Mouse (Mus musculus) forebrain, postnatal 0 days (tissue): ENCODE measurements around the gene Ucn. TPM values are rescaled to one million over a fixed set of nuclear protein-coding genes. Genes with fewer than 3 reads are reported as not detected.

Experiments
- ATAC-seq: fragments of 200-750 bp; cut with Nextera tagmentation; 2 replicates; pipeline ENCODE4 v1.8.0; 2017; ENCODE audit warnings: mild to moderate bottlenecking, moderate library complexity
- DNase-seq: peaks from one replicate; pipeline ENCODE4 v3.0.0-alpha.2; 2015
- H3K27ac ChIP-seq: fragments of 300-500 bp; sonication (generic); 2 replicates; pipeline ENCODE4 v1.5.1; 2014; ENCODE audit warnings: low read depth, mild to moderate bottlenecking, antibody characterized with exemption, low read length, moderate library complexity, mixed read lengths
- H3K27me3 ChIP-seq: fragments of 300-500 bp; sonication (generic); 2 replicates; pipeline ENCODE4 v1.6.1; 2014; ENCODE audit warnings: mild to moderate bottlenecking, low read length, mixed read lengths; ENCODE audit not compliant: insufficient read depth
- H3K36me3 ChIP-seq: fragments of 300-500 bp; sonication (generic); 2 replicates; pipeline ENCODE4 v1.6.1; 2014; ENCODE audit warnings: mild to moderate bottlenecking, moderate library complexity; ENCODE audit not compliant: insufficient read depth
- H3K4me1 ChIP-seq: fragments of 300-500 bp; sonication (generic); 2 replicates; pipeline ENCODE4 v1.6.1; 2014; ENCODE audit warnings: antibody characterized with exemption; ENCODE audit not compliant: insufficient read depth
- H3K4me2 ChIP-seq: fragments of 300-500 bp; sonication (generic); 2 replicates; pipeline ENCODE4 v1.6.1; 2014; ENCODE audit warnings: low read depth, mild to moderate bottlenecking, moderate library complexity
- H3K4me3 ChIP-seq: fragments of 300-500 bp; sonication (generic); 2 replicates; pipeline ENCODE4 v1.5.1; 2014; ENCODE audit warnings: low read depth, low read length, mixed read lengths
- H3K9ac ChIP-seq: fragments of 300-500 bp; sonication (generic); 2 replicates; pipeline ENCODE4 v1.6.1; 2014; ENCODE audit warnings: mild to moderate bottlenecking
- H3K9me3 ChIP-seq: fragments of 300-500 bp; sonication (generic); 2 replicates; pipeline ENCODE4 v1.6.1; 2016; ENCODE audit warnings: low read length
- CTCF ChIP-seq: sonication (generic); IDR thresholded peaks from 2 replicates; pipeline ENCODE4 v1.5.1; 2016; ENCODE audit warnings: antibody characterized with exemption, control low read depth, low read depth
- WGBS: fragments of 180-500 bp; shearing (Covaris S2); extraction: QIAGEN DNeasy Blood & Tissue Kit; methylation state at CpG from one replicate; pipeline ENCODE4 v1.1.7; 2014; 5-methylcytosine and 5-hydroxymethylcytosine counted together
- polyA plus RNA-seq: library from polyadenylated mRNA; unstranded; fragments of >200 nt; fragmentation: Nextera tagmentation; extraction: Ambion mirVana; gene quantifications from 2 replicates; pipeline ENCODE4 v1.2.1, GENCODE M21; 2015
- total RNA-seq: library from RNA; depleted of rRNA; stranded (reverse); fragments of >200 nt; gene quantifications from 2 replicates; pipeline ENCODE4 v1.2.3, GENCODE M21; 2014

Gene Ucn
- total and polyA plus RNA-seq, 2 experiments from 2014 or later, result not detected

DNA sequence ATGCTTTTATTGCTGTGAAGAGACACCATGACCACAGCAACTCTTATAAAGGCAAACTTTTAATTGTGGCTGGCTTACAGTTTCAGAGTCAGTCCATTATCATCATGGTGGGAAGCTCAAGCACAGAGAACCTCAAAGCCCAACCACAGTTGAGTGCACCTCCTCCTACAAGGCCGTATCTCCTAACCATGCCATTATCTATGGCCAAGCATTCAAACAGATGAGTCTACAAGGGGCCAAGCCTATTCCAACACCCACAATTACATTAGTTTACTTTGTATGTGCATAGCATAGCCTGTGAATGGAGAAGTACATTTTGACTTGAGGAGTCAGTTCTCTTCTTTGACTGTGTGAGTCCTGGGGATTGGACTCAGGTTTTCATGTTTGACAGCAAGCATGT, 26.2 kb upstream of the Ucn start:
- Histone ChIP-seq H3K27me3 (no peaks in the 10 kb centered on the region), H3K4me3 (no peak overlapping the region), H3K4me2 (no peak overlapping the region), H3K4me1 (no peaks in the 10 kb centered on the region), H3K9me3 (no peaks in the 10 kb centered on the region), H3K9ac (no peak overlapping the region), H3K36me3 (peaks cover 82% of the 10 kb centered on the region), H3K27ac (no peak overlapping the region)
- TF ChIP-seq CTCF, result no peak
- 93% methylated on average over 1 of the region's 1 CpGs for WGBS
- ATAC-seq, result no peak
- DNase-seq, result no peak

DNA sequence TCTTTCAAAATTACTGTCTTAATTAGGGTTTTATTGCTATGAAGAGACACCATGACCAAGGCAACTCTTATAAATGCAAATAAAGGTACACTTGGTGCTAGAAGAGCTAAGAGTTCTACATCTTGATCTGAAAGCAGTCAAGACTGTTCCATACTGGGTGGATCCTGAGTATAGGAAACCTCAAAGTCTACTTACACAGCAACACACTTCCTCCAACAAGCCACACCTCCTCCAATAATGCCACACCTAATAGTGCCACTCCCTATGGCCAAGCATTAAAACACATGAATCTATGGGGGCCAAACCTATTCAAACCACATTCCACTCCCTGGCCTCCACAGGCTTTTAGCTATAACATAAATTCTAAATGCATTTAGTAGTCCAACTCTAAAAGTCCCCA, 23.8 kb upstream of the Ucn start:
- Histone ChIP-seq H3K9ac (no peak overlapping the region), H3K36me3 (peaks cover 78% of the 10 kb centered on the region), H3K27me3 (no peaks in the 10 kb centered on the region), H3K9me3 (no peaks in the 10 kb centered on the region), H3K4me3 (no peak overlapping the region), H3K27ac (no peak overlapping the region), H3K4me2 (no peak overlapping the region), H3K4me1 (no peaks in the 10 kb centered on the region)
- ATAC-seq, result no peak
- no peak for DNase-seq
- TF ChIP-seq CTCF, result no peak

DNA sequence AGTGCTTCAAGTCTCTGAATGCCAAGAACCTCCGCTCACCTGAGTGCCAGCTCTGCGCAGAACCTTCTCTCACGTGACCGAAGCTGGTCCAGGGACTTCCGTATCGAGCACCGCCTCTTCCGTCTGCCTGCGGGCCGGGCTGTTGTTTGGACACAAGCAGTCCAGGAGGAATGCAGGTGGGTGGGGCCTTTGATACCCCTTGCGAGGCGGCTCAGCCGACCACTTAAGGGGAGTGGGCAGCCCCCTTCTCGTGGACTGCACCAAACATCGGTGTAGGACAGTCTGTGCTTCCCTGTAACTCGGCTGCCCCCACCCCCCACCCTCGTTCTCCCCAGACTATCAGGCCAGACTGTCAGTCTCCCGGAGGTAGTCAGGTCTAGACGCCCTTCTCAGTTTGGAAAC, 15.5 kb upstream of the Ucn start, which contains the start of gene Mpv17:
Mpv17 (minus strand) TSS at position 100 of the 402 bp plus-strand sequence.
- Histone ChIP-seq H3K9ac (peak within 1 kb of the TSS; percentile 73), H3K4me2 (peak within 1 kb of the TSS; percentile 75), H3K36me3 (peaks cover 20% of the 10 kb centered on the region), H3K27ac (peak within 1 kb of the TSS; percentile 69; the same call in 1 of the 2 replicates), H3K4me3 (peak within 1 kb of the TSS; percentile 63), H3K9me3 (no peaks in the 10 kb centered on the region), H3K4me1 (peaks cover 7% of the 10 kb centered on the region; the same call in 1 of the 2 replicates), H3K27me3 (no peaks in the 10 kb centered on the region)
- peak; percentile 89 for DNase-seq
- TF ChIP-seq CTCF, result no peak
- WGBS, result under 1% methylated on average over 19 of the region's 19 CpGs
- ATAC-seq, result peak; percentile 95

DNA sequence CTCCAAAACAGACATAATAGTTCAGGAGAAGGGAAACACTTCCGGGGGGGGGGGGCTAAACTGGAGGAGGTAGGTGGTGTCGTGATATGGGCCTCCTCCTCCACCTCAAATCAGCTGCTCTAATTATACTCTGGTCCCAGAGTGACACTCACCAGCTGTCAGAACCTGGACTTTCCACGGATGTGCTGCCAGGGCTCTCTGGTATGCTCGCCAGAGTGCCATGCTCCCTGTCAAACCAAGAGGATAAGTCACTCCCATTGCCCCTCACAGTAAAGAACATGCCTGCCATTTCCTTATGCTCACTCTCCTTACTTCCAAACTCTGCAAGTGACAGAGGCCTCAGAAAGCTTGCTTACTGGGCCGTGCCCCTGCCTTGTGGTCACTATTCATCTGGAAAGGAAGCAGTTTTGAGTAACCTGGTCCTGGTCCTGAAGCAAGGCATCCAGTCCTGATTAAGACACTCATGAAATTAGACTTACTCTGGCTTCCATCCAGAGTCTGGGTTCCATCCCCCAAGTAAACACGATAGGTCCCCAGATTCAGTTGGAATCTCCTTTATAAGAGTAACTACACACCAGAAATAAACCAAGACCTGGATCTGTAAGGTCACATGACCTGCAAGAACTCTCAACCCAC, 15.0 kb upstream of the Ucn start:
- DNase-seq (no peak), ATAC-seq (peak; percentile 9; the same call in 1 of the 2 replicates)
- Histone ChIP-seq H3K4me3 (peak overlapping the region; percentile 63), H3K27me3 (no peaks in the 10 kb centered on the region), H3K9ac (peak overlapping the region; percentile 73), H3K9me3 (no peaks in the 10 kb centered on the region), H3K4me1 (peaks cover 7% of the 10 kb centered on the region; the same call in 1 of the 2 replicates), H3K4me2 (peak overlapping the region; percentile 75), H3K36me3 (peaks cover 16% of the 10 kb centered on the region), H3K27ac (no peak overlapping the region)
- TF ChIP-seq CTCF, result no peak
- WGBS, result 38% methylated on average over 6 of the region's 6 CpGs

DNA sequence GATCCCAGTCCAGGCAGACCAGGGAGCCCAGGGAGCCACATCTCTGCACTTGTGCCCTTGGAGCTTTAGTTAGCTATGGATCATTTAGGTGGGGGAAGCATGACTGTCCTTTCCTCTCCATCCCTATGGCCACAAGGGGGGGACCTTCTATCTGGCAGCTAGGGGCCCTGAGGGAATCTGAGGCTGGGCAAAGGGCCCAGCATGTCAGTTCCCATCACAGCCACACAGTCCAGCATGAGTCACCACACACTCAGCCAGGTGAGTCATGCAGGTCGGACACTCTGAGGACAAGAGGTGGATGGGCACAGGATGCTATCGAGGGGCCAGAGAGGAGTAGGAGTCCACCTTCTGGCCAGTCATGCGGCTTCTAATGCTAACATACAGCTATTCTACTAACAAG, 13.1 kb upstream of the Ucn start:
- WGBS, result 92% methylated on average over 3 of the region's 3 CpGs

DNA sequence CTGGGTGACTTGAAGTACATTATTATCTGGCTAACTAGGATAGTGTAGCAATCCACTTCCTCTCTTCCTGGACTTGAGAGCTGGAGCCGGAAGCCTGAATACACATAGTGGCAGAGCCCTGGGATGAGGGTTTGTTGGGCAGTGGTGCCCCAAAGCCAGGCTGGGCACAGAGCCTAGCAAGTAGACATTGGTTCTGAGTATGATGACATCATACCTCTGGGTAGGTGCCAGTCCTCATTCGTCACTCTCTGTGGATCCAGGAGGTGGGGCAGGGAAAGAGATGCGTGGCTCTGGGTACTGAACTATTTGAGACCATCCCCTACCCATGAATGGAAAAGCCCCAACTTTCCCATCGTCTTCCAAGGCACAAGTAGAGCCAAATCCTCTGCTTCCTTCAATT, 11.2 kb upstream of the Ucn start:
- Histone ChIP-seq H3K4me3 (no peak overlapping the region), H3K36me3 (0 out of 2 replicates have a peak, but pooled peaks cover 5% of the 10 kb centered on the region), H3K27ac (no peak overlapping the region), H3K9ac (no peak overlapping the region), H3K27me3 (no peaks in the 10 kb centered on the region), H3K4me2 (no peak overlapping the region), H3K4me1 (peaks cover 7% of the 10 kb centered on the region; the same call in 1 of the 2 replicates), H3K9me3 (no peaks in the 10 kb centered on the region)
- 70% methylated on average over 4 of the region's 4 CpGs for WGBS
- no peak for ATAC-seq
- no peak for DNase-seq
- TF ChIP-seq CTCF, result no peak

More for the DNA sequence above, 13.1 kb upstream of the Ucn start:
- Histone ChIP-seq H3K9ac (no peak overlapping the region), H3K9me3 (no peaks in the 10 kb centered on the region), H3K27me3 (no peaks in the 10 kb centered on the region), H3K4me2 (no peak overlapping the region), H3K27ac (no peak overlapping the region), H3K36me3 (peaks cover 3% of the 10 kb centered on the region; the same call in 1 of the 2 replicates), H3K4me1 (peaks cover 7% of the 10 kb centered on the region; the same call in 1 of the 2 replicates), H3K4me3 (no peak overlapping the region)
- DNase-seq (no peak), ATAC-seq (no peak)
- 0 out of 2 replicates have a peak, but pooled peaks have one; percentile 14 for TF ChIP-seq CTCF

DNA sequence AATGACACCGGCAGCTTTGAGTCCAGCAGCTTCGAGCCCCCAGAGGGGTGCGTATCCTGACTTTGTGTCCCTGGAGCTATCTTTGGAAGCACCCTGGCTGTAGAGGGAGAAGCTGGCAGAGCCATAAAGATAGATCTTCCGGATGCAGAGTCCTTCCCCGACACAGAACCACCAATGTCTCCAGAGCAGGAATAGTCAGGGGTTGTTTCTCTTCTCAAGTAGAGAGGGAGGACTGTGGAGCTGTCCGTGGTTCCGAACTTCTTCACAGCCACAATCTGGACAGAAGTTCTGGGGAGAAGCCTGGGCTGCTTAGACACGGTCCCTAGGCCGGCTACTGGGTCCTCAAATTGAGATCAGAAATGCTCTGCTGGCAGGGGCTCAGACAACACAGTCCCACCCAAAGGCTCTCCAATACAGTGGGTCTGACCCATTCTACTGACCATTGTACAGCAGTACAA, 368 bp upstream of the Ucn start:
- 15% methylated on average over 9 of the region's 9 CpGs for WGBS
- no peak for ATAC-seq
- Histone ChIP-seq H3K4me3 (no peak overlapping the region), H3K36me3 (peaks cover 5% of the 10 kb centered on the region; the same call in 1 of the 2 replicates), H3K9ac (no peak overlapping the region), H3K27me3 (peaks cover 44% of the 10 kb centered on the region), H3K4me2 (peak overlapping the region; percentile 63), H3K4me1 (peaks cover 15% of the 10 kb centered on the region), H3K9me3 (no peaks in the 10 kb centered on the region), H3K27ac (no peak overlapping the region)
- DNase-seq, result no peak
- no peak for TF ChIP-seq CTCF
